Mouse (Mus musculus): ENCODE measurements around the gene Trappc11.
A peak's percentile ranks its signal among the peaks of the same experiment; 100 is the strongest.

Gene Trappc11

DNA sequence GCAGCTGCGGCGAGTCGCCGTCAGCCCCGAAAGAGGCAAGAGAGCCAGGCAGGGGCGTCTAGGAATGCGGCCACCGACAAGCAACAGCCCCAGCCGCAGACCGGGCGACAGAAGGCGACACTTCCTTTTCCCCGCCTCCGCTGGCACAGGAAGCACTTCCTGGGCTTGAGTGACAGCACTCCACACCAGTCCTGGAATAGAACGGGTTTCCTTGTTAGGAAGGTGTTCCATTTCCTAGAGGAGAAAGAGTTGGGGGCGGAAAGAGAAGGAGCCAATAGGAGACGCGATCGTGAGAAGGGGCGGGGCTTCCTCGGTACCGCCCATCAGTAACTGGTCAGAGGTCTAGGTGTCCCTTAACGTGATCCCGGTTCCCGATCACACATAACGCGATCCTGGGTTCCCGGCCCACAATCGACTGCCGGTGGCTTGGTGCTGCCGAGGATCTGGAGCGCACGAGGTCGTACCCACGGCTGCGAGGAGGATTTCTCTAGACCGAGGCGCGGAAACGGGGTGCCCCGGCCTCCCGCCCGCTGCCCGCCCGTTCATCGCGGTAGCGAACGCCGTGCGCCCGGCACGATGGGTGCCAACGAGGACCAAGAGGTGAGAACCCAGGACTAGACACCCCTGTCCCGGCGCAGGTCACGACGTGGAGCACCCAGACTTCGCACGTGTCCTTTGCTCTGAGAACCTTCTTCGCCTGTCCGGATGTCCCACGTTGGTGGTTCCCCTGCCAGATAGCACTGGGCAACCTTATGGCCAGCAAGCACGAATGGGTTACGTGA is at the start of gene Trappc11, which contains the start of gene Rwdd4a:
Gene Trappc11 (minus strand): TSS at position 127 of the 782 bp plus-strand sequence.
Gene Rwdd4a (plus strand): TSS at position 321 of the 782 bp plus-strand sequence.
- peak; percentile 93 for DNase-seq (ENCODE audit: low read depth, low spot score)

DNA sequence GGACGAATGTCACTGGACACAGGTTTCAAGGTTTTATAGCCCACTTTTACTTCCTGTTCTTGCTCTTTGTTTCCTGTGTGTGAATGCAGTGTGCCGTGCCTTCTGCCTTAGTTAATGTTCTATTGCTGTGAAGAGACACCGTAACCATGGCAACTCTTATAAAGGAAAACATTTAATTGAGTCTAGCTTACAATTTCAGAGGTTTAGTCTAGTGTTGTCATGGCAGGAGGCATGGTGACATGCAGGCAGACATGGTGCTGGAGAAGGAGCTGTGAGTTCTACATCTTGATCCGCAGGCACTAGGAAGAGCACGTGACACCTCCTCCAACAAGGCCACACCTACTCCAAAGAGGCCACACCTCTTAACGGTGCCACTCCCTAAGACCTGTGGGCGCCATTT is 48.2 kb upstream of the Trappc11 start:
- DNase-seq (ENCODE audit: low read depth, low spot score), result no peak

DNA sequence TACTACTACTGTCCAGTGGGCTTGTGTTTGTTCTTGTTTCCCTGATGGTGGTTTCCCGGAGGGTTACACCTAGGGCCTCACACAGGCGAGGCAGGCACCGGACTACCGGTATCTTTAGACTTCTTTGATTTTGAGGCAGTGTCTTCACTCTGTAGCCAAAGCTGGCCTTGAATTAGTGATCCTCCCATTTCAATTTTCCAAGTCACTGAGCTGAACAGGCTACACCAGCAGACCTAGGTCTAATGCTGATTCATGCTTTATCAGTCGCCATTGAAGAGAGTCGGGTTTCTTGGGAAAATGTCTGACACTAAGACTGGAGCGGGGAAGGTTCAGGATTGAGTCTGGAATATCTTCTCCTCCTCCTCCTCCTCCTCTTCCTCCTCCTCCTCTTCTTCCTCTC is 40.2 kb upstream of the Trappc11 start:
- DNase-seq (ENCODE audit: low read depth, low spot score), result no peak

DNA sequence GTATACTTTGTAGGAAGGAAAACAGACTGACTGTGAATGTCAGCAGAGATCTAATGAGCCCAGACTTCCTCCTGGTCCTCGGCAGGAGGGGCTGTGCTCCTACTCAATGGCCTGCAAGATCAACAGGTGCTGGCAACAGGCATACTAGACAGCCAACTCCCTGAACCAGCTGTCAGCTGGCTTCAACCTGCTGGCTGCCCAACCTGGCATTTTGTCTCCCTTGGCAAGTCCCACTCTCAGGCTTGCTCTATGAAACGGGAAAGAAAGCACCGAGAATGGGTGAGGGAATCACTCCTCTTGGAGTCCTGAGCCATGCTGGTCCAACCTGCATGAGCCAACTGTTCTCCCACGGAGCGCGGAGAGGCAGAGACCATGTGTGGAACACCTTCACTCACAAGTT is 36.9 kb upstream of the Trappc11 start:
- no peak for DNase-seq (ENCODE audit: low read depth, low spot score)

DNA sequence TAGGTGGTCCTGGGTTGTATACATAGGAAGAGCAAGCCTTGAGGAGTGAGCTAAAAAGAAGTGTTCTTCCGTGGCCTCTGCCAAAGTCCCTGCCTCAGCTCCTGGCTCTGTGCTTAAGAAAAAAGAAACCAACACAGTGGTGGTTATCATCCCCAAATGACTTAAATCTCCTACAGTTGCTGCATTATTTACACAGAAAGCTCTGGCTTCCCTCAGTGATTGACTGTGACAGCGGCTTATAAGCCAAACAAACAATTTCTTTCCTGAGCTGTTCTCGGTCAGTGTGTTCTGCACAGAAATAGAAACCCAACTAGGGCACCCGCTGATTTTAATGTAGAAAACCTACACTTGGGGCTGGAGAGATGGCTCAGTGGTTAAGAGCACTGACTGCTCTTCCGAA is 34.8 kb upstream of the Trappc11 start:
- DNase-seq (ENCODE audit: low read depth, low spot score), result no peak

DNA sequence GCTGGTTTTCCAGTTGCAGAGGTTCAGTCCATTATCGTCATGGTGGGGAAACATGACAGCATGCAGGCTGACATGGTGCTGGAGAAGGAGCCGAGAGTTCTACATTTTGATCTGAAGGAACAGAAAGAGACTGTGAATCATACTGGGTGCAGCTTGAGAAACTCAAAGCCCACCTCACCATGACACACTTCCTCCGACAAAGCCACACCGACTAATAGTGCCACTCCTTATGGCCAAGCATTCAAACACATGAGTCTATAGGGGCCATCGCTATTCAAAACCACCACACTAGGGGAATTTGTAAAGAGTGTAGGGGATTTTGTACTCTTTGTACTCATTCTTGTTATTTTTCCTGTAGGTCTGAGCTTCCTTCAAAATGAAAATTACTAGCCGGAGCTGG is 33.3 kb upstream of the Trappc11 start:
- DNase-seq (ENCODE audit: low read depth, low spot score), result no peak

DNA sequence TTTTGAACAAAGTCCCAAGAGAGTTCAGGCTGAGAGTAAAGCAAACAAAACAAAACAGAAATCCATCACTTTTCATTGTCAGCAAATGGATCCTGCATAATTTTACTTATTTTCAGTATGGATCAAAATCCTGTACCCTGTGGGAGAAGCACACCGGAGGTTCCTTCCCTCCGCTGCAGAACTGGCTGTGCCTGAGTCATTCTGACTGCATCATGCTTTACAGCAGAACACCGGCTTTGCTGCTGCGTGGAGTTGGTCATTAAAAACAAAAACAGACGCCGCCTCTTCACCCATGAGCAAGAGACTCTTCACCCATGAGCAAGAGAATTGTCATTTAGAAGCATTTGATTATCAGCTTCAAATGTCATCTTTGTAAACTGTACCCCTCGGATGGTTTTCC is 27.5 kb upstream of the Trappc11 start:
- DNase-seq (ENCODE audit: low read depth, low spot score), result no peak

DNA sequence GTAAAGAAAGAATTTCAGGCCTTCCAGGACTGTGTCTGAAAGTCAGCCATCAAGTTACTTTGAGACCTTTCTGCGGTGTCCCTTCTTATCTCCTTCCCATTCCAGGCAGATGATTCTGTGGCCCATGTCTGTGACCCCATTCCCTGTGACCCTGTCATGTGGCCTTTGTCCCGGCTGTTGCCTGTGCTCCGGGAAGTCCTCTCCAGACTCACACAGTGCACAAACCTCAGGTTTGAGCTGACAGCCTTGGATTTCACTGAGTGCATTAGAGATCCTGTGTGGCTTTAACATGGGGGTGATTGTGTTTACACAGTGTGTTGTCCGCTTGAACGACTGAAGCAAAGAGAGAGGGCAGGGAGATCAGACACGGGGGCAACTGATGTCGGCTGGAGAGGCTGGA is 25.0 kb upstream of the Trappc11 start:
- DNase-seq (ENCODE audit: low read depth, low spot score), result no peak

DNA sequence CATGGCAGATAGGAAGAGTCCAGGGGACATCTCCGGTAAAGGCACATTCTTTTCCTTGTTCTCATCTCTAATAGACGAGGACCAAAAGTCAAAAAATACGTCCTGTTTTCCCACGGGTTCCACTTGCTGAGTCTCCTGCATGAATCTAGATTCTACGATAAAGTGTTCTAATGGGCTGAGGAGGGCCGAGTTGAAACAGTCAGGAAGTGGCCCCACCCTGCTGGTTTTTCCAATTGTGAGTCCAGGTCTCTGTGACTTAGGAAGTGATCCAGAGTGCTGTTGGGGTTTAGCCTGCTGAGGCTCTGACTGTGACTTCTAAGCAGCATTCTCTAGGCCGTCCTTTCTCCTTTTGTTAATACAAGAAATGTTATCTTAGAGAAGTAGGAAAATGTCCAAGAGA is 23.2 kb upstream of the Trappc11 start:
- DNase-seq (ENCODE audit: low read depth, low spot score), result no peak

DNA sequence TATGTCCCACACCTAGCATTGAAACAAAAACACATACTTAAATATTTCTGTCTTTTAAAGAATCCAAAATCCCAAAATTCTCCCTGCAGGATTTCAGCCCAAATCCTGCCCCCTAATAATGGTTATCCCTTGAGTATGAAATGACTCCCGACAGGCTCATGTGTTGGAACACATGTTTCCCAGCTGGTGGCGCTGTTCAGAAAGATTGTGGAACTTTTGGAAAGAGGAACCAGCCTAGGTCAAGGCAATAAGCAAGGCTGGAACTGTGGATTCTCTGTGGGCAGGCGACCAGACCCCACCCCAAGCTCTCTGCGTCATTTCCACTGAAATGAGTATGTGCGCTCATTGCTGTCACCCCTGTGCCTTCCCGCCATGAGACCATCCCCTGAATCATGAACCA is 20.3 kb upstream of the Trappc11 start:
- no peak for DNase-seq (ENCODE audit: low read depth, low spot score)

DNA sequence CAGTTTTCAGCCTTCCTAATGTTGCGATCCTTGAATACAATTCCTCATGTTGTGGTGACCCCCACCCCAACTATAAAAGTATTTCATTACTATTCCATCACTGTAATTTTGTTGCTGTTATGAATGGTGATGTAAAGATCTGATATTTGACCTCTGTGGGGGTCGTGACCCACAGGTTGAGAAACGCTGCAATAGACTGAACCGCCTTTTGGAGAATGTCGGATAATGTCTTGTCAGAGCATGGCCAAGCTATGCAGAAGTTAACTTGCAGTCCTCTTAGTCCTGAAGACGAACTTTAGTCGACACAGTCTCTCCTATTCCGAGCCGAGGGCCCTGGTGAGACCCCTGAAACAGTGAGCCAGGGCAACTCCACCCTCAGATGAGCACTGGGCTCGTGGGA is 13.8 kb upstream of the Trappc11 start:
- DNase-seq (ENCODE audit: low read depth, low spot score), result no peak

DNA sequence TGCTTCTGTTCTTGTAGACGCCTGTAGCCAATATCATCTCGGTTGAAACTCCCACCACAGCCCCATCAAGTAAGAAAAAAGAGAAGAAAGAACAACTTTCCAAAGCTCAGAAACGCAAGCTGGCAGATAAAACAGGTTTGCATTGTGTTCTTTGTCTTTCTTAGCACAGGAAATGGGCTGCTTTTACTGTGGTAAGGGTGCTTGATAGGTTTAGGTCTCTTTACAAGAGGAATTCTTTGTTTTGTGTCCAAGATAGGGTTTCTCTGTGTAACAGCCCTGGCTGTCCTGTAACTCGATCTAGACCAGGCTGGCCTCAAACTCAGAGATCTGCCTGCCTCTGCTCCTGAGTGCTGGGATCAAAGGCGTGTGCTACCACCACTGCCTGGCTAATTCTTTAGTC is 10.8 kb upstream of the Trappc11 start:
- DNase-seq (ENCODE audit: low read depth, low spot score), result no peak

DNA sequence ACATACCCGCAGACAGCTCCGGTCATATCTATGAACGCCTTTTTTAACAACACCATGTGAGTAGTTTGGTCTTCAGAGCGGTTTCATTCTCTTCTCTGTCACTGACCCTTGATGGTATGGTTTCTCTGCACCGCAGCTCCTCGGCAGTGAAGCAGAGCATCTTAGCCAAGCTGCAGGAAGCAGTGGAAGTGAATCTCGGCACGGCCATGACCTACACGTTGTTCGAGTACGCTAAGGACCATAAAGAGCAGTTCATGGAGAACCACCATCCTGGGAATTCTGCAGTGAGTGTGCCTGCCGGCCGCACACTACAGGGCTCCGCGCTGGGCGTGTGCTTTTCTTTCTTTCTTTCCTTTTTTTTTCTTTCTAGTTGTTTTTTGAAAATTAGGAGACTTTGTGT is 9.5 kb upstream of the Trappc11 start:
- DNase-seq (ENCODE audit: low read depth, low spot score), result no peak

DNA sequence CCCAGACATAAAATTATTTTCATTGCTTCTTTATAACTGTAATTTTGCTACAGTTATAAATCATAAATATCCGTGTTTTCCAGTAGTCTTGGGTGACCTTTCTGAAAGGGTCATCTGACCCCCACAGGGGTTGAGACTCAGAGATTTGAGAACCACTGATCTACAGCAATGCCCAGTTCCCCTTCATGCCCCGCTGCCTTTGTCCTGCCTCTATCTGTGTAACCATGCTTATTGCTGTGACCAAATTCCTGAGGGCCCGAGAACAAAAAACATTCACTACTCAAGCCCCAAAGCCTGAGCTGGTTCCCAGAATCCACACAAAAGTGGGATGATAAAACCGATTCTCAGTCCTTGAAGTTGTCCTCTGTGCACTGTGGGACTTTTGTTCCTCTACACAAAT is 5.1 kb upstream of the Trappc11 start:
- DNase-seq (ENCODE audit: low read depth, low spot score), result no peak

DNA sequence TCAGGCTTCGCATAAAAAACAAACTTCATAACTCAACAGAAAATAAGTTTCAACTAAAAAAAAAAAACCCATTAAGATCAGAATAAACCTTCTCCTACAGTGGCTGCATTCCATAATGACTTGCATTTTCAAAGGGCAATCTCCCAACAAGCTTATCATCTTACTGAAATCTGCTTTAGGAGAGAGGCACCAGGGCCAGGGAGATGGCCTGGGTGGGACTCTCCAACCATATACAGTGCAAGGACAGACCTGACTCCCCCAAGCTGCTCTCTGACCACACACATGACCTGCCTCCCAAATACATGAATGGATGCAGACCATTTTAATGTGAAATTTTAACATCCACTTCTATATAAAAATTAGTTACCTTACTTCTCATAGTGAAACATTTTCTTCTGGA is 5.2 kb downstream of the Trappc11 start:
- no peak for DNase-seq (ENCODE audit: low read depth, low spot score)

DNA sequence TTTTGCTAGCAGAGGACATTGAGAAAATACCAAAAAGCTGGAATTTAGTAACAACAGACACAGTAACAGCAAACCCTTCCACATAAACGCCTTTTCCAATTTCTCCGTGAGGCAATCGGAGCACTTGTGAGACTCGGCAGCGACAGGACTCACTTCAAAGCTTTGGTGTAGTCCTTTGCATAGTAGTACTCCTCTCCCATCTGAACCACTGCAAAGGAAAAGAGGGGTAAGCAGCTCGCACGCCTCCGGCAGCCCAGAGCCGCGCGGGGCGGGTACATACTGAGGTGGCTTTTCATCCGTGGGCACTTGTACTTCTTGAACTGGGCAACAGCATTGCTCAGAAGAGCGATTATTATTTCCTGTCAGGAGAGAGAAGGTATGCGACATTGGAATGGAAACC is 19.7 kb downstream of the Trappc11 start:
- DNase-seq (ENCODE audit: low read depth, low spot score), result no peak

DNA sequence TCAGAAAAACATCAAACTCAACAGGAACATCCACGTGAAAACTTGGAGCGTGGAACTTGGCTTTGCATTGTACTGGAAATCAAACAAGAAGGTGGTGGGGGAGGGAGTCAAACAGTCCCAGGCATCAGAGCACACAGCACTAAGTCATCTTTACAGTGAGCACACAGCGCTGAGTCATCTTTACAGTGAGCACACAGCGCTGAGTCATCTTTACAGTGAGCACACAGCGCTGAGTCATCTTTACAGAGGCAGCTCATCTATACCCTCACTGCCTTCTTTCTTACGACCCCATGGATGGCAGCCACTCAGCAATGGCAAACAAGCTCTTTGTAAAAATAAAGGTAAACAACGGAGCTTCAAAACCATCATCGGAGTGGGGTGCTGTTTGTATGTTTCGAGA is 22.3 kb downstream of the Trappc11 start:
- DNase-seq (ENCODE audit: low read depth, low spot score), result no peak

DNA sequence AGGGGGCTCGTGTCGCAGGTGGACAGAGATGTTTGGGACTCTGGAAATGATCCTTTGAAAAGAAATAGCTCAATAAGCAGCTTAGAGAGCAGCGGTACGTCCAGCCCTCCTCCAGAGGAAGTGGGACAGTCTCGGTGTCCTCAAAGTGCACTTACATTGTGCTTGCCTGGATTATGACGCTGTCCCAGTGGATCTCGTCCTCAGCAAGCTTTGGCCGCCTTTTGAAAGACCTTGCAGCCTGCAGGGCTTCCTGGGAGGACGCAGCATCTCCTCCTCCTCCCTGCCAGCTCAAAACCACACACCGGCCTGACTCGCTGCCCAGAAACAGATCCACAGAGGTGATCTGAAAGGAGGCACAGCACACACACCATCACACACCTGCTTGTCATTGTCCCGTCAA is 27.8 kb downstream of the Trappc11 start:
- DNase-seq (ENCODE audit: low read depth, low spot score), result no peak

DNA sequence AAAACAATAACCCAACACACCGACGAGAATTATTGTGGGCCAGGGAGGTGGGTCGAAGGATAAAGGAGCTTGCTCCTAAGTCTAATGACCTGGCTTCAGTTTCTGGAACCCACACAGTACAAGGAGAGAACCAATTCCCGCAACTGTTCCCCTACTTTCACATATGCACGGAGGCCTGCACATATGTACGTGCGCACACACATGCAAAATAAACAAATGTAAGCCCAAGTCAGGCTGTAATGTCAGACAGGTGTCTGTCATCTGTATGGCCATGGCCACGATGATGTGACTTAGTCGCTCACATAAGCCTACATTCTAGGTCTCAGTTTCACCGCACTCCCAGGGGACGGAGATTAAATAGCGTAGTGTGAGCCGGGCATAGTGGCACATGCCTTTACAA is 30.7 kb downstream of the Trappc11 start:
- DNase-seq (ENCODE audit: low read depth, low spot score), result no peak

DNA sequence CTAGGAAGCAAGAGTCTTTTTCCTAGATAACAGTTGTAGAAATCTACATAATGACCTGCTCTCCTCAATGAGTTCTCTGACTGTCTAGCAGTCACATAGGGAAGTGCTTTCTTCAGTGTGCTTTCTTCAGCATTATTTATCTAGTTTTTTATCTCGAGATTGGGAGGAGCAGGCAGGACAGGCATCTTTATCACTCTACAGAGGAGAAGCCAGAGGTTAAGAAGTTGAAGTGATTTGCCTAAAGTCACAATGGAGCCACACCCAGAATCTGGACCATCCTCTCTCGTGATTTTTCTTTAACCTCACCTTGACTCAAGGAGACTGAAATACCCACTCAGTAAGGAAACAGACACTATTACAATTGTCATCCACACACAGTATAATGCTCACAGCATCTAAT is 31.3 kb downstream of the Trappc11 start:
- no peak for DNase-seq (ENCODE audit: low read depth, low spot score)

DNA sequence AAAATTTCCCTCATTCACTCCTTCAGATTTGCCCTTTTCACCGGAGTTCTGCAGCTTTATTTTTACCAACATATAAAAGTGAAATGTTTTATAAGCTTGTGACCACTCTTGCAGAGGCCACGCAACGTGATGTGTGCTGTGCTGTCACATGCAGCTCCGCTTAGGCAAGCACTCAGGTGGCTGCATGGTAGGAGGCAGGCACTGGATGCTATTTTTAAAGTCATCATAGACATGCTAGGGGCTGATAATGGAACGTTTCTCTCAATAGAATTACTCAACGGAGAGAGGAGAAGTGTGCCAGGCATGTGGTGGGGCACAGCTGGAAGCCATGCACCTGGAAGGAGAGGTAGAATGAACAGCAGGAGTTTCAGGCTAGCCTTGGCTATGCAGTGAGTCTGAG is 37.8 kb downstream of the Trappc11 start:
- no peak for DNase-seq (ENCODE audit: low read depth, low spot score)

DNA sequence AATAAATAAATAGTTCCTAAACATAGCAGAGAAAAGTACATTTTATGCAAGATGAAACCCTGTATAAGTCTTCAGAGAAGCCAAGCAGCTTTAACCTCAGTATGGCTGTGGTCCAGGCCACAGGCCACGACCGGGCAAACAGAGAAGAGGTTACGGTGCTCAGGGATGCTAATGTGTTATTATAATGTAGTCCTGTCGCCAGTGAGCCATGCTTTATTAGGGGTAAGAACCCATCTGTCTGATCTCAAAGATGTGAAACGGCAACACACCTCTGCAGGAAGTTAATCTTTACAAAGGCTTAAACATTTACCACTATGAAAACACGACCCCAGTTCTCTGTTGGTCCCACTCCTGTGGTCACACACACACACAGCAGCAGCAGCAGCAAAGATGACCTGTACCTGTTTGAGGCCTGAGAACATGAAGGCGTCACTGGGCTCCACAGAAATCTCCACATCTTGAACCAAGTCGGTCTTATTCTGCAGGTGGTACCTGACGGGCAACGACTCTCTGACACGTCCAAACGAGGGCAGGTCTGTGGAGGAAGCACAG is 38.6 kb downstream of the Trappc11 start:
- DNase-seq (ENCODE audit: low read depth, low spot score), result no peak

DNA sequence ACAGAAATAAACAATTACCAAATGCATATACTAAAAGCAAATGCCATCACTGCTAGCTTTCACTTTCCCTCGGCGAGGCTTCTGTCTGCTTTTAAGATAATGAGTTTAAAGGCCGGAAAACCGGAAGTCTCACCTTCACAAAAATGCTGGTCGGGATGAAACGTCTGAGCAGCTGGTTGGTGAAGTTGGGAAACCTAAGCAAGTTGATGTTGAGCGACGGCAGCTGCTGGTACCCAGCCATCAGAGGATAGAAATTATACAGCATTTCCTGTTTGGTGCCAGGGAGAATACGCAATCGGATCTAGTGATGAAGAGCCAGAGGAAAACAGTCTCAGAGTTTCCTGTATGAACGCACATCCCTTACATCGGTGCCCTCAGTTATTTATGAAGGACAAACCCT is 40.2 kb downstream of the Trappc11 start:
- no peak for DNase-seq (ENCODE audit: low read depth, low spot score)

DNA sequence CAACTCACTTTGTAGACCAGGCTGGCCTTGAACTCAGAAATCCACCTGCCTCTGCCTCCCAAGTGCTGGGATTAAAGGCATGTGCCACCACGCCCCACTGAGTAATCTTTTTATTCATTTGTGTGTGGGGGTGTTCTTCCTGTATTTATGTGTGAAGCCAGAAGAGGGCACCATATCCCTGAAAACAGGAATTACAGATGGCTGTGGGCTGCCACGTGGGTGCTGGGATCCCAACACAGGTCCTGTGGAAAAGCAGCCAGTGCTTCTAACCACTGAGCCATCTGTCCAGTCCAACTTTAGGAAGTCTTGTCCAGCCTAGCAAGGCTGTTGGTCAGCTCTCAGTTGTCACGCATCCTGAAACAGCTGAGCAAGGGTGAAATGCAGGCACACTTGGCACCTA is 46.0 kb downstream of the Trappc11 start:
- no peak for DNase-seq (ENCODE audit: low read depth, low spot score)
